Mouse (Mus musculus) thymus, adult 2 months (tissue): ENCODE measurements at regions not wholly inside any gene's neighbourhood (a gene's known extent, or its start where the extent isn't known, plus 50 kb on each side); places are given as distances from the start of the nearest gene placed in this dataset.

ENCODE experiments used
- DNase-seq: peaks from one replicate; pipeline ENCODE4 v3.0.0; 2021
- H3K27ac ChIP-seq: fragments of 200-500 bp; 2 replicates; pipeline ENCODE4 v1.5.1; 2012; ENCODE audit warnings: low read length, control low read depth; ENCODE audit not compliant: control insufficient read depth, insufficient read depth
- H3K27me3 ChIP-seq: fragments of 200-500 bp; 2 replicates; pipeline ENCODE4 v1.6.1; 2012; ENCODE audit warnings: mild to moderate bottlenecking, low read length, moderate library complexity, mixed read lengths; ENCODE audit not compliant: control insufficient read depth, insufficient read depth
- H3K36me3 ChIP-seq: fragments of 200-500 bp; 2 replicates; pipeline ENCODE4 v1.6.1; 2012; ENCODE audit warnings: mild to moderate bottlenecking, low read length, moderate library complexity; ENCODE audit not compliant: control insufficient read depth, insufficient read depth
- H3K4me1 ChIP-seq: fragments of 200-500 bp; replicated peaks from 2 replicates; pipeline ENCODE4 v1.6.1; 2012; ENCODE audit warnings: low read length; ENCODE audit not compliant: control insufficient read depth, insufficient read depth
- H3K4me3 ChIP-seq: fragments of 200-500 bp; 2 replicates; pipeline ENCODE4 v1.5.1; 2012; ENCODE audit warnings: mild to moderate bottlenecking, low read length, control low read depth, moderate library complexity; ENCODE audit not compliant: control insufficient read depth, insufficient read depth
- CTCF ChIP-seq: fragments of 200-500 bp; IDR thresholded peaks from 2 replicates; pipeline ENCODE4 v1.5.1; 2012; ENCODE audit warnings: mild to moderate bottlenecking, control low read depth, low read length, moderate library complexity, borderline replicate concordance; ENCODE audit not compliant: control insufficient read depth, poor library complexity, insufficient read depth; ENCODE audit errors: extremely low read depth
- POLR2A ChIP-seq: fragments of 200-500 bp; IDR thresholded peaks from 2 replicates; pipeline ENCODE4 v1.6.1; 2012; ENCODE audit warnings: mild to moderate bottlenecking, low read length, control low read depth, moderate library complexity; ENCODE audit not compliant: control insufficient read depth, poor library complexity, insufficient read depth; ENCODE audit errors: extremely low read depth
- WGBS: fragments of 180-500 bp; shearing (Covaris S2); methylation state at CpG from one replicate; pipeline ENCODE4 v1.1.7; 2018; 5-methylcytosine and 5-hydroxymethylcytosine counted together

- Histone ChIP-seq H3K36me3 (no peaks in the 10 kb centered on the region), H3K4me1 (0 out of 2 replicates have a peak, but pooled peaks cover 4% of the 10 kb centered on the region), H3K27ac (no peak overlapping the region), H3K27me3 (no peaks in the 10 kb centered on the region), H3K4me3 (no peak overlapping the region)
- WGBS = 92% methylated on average over 4 of the region's 4 CpGs
- no peak for DNase-seq
- TF ChIP-seq CTCF = no peak
- no peak for TF ChIP-seq POLR2A
Observed at GRCm38 (mm10) chr6:100144544-100145287, 142.6 kb downstream of the Rybp start.

GRCm38 (mm10) chr6:100143586-100144301, 143.5 kb downstream of the Rybp start:
- no peaks in the 10 kb centered on the region for H3K36me3 ChIP-seq
- DNase-seq = no peak
- WGBS = 64% methylated on average over 16 of the region's 16 CpGs
- H3K27me3 ChIP-seq = no peaks in the 10 kb centered on the region
- H3K27ac ChIP-seq = no peak overlapping the region
- H3K4me3 ChIP-seq = no peak overlapping the region
- TF ChIP-seq POLR2A (no peak), CTCF (no peak)
- 0 out of 2 replicates have a peak, but pooled peaks cover 4% of the 10 kb centered on the region for H3K4me1 ChIP-seq

- 86% methylated on average over 5 of the region's 5 CpGs for WGBS
- no peak for DNase-seq
- no peak for TF ChIP-seq POLR2A
- no peak for TF ChIP-seq CTCF
Observed at GRCm38 (mm10) chr6:100141225-100141624, 146.1 kb downstream of the Rybp start.

GRCm38 (mm10) chr6:100140581-100141114, 146.6 kb downstream of the Rybp start:
- TF ChIP-seq CTCF (no peak), POLR2A (no peak)
- DNase-seq = no peak
- no peak overlapping the region for H3K4me3 ChIP-seq
- H3K27ac ChIP-seq = no peak overlapping the region
- no peaks in the 10 kb centered on the region for H3K27me3 ChIP-seq
- no peaks in the 10 kb centered on the region for H3K36me3 ChIP-seq
- 82% methylated on average over 6 of the region's 6 CpGs for WGBS
- 0 out of 2 replicates have a peak, but pooled peaks cover 4% of the 10 kb centered on the region for H3K4me1 ChIP-seq

More at GRCm38 (mm10) chr6:100141225-100141624, 146.1 kb downstream of the Rybp start:
- Histone ChIP-seq H3K4me1 (0 out of 2 replicates have a peak, but pooled peaks cover 4% of the 10 kb centered on the region), H3K27ac (no peak overlapping the region), H3K36me3 (no peaks in the 10 kb centered on the region), H3K27me3 (no peaks in the 10 kb centered on the region), H3K4me3 (no peak overlapping the region)

- H3K27me3 ChIP-seq = no peaks in the 10 kb centered on the region
- TF ChIP-seq CTCF = no peak
- TF ChIP-seq POLR2A = no peak
- 81% methylated on average over 6 of the region's 6 CpGs for WGBS
- H3K4me1 ChIP-seq = 0 out of 2 replicates have a peak, but pooled peaks cover 4% of the 10 kb centered on the region
- H3K36me3 ChIP-seq = no peaks in the 10 kb centered on the region
- no peak overlapping the region for H3K4me3 ChIP-seq
- no peak for DNase-seq
- no peak overlapping the region for H3K27ac ChIP-seq
Observed at GRCm38 (mm10) chr6:100139809-100140208, 147.5 kb downstream of the Rybp start.

GRCm38 (mm10) chr6:100138659-100139058, 148.6 kb downstream of the Rybp start:
- Histone ChIP-seq H3K4me1 (0 out of 2 replicates have a peak, but pooled peaks cover 1% of the 10 kb centered on the region), H3K4me3 (no peak overlapping the region), H3K27ac (no peak overlapping the region), H3K36me3 (no peaks in the 10 kb centered on the region), H3K27me3 (no peaks in the 10 kb centered on the region)
- WGBS = 93% methylated on average over 2 of the region's 2 CpGs
- TF ChIP-seq CTCF (no peak), POLR2A (no peak)
- no peak for DNase-seq
